Mouse (Mus musculus): ENCODE measurements around the gene Stk32c. TPM values are rescaled to one million over a fixed set of nuclear protein-coding genes. Genes with fewer than 3 reads are reported as not detected.

Gene Stk32c
- total RNA-seq, 1 experiment = 0.89 TPM

GRCm38 (mm10) chr7:139252986-139253385 lies 39.9 kb upstream of the Stk32c start:
- Histone ChIP-seq H3K9me3 (ENCODE audit: control insufficient read depth, insufficient read depth, low read depth, low read length) (no peaks in the 10 kb centered on the region), H3K9ac (ENCODE audit: insufficient read depth, low read depth, low read length, poor library complexity, severe bottlenecking) (no peak overlapping the region), H3K27ac (ENCODE audit: insufficient read depth, low read depth, low read length, poor library complexity, severe bottlenecking) (no peak overlapping the region), H3K36me3 (ENCODE audit: control insufficient read depth, insufficient read depth, low read length, poor library complexity, severe bottlenecking) (peaks cover 20% of the 10 kb centered on the region), H3K4me3 (ENCODE audit: insufficient read depth in 1 of 2, low read depth in 1 of 2, low read length in 2 of 2, poor library complexity in 1 of 2, severe bottlenecking in 1 of 2) (no peak overlapping the region), H3K4me1 (ENCODE audit: control insufficient read depth in 2 of 2, insufficient read depth in 2 of 2, low read length in 2 of 2, poor library complexity in 1 of 2) (peaks cover 0 to 50% of the 10 kb centered on the region in 2 experiments; a peak in 2 of 4 replicates)
- no peak for DNase-seq (ENCODE audit: low read depth, low spot score)
- TF ChIP-seq ZNF384 (IDR thresholded peaks at IDR 0.05; ENCODE audit: low read depth, low read length) (no peak), CHD2 (IDR thresholded peaks at IDR 0.05; ENCODE audit: low read depth, low read length) (no peak), MAFK (IDR thresholded peaks at IDR 0.05; ENCODE audit: insufficient read depth, low read depth, low read length) (no peak)
- in situ Hi-C loops (cut with MboI; ENCODE audit: low sequenced_read_pairs in 2 of 2, unreplicated experiment in 2 of 2) = no loop called here

- H3K27ac ChIP-seq (ENCODE audit: insufficient read depth, low read depth, low read length, poor library complexity, severe bottlenecking) = no peak overlapping the region
- H3K4me1 ChIP-seq (ENCODE audit: control insufficient read depth in 2 of 2, insufficient read depth in 2 of 2, low read length in 2 of 2, poor library complexity in 1 of 2) = peaks cover 0 to 46% of the 10 kb centered on the region in 2 experiments; a peak in 2 of 4 replicates
- no peak overlapping the region for H3K4me3 ChIP-seq (ENCODE audit: insufficient read depth in 1 of 2, low read depth in 1 of 2, low read length in 2 of 2, poor library complexity in 1 of 2, severe bottlenecking in 1 of 2)
- TF ChIP-seq MAFK (IDR thresholded peaks at IDR 0.05; ENCODE audit: insufficient read depth, low read depth, low read length) = no peak
- TF ChIP-seq CHD2 (IDR thresholded peaks at IDR 0.05; ENCODE audit: low read depth, low read length) = no peak
- no peak for TF ChIP-seq ZNF384 (IDR thresholded peaks at IDR 0.05; ENCODE audit: low read depth, low read length)
- in situ Hi-C loops (cut with MboI; ENCODE audit: low sequenced_read_pairs in 2 of 2, unreplicated experiment in 2 of 2) = no loop called here
- no peak for DNase-seq (ENCODE audit: low read depth, low spot score)
- no peak overlapping the region for H3K9ac ChIP-seq (ENCODE audit: insufficient read depth, low read depth, low read length, poor library complexity, severe bottlenecking)
- no peaks in the 10 kb centered on the region for H3K9me3 ChIP-seq (ENCODE audit: control insufficient read depth, insufficient read depth, low read depth, low read length)
- H3K36me3 ChIP-seq (ENCODE audit: control insufficient read depth, insufficient read depth, low read length, poor library complexity, severe bottlenecking) = peaks cover 20% of the 10 kb centered on the region
Measured at GRCm38 (mm10) chr7:139252566-139252965, 39.5 kb upstream of the Stk32c start.

GRCm38 (mm10) chr7:139251881-139252301 lies 38.8 kb upstream of the Stk32c start:
- in situ Hi-C loops (cut with MboI; ENCODE audit: low sequenced_read_pairs in 2 of 2, unreplicated experiment in 2 of 2) = no loop called here
- Histone ChIP-seq H3K36me3 (ENCODE audit: control insufficient read depth, insufficient read depth, low read length, poor library complexity, severe bottlenecking) (peaks cover 19% of the 10 kb centered on the region), H3K4me3 (ENCODE audit: insufficient read depth in 1 of 2, low read depth in 1 of 2, low read length in 2 of 2, poor library complexity in 1 of 2, severe bottlenecking in 1 of 2) (no peak overlapping the region), H3K4me1 (ENCODE audit: control insufficient read depth in 2 of 2, insufficient read depth in 2 of 2, low read length in 2 of 2, poor library complexity in 1 of 2) (peaks cover 0 to 44% of the 10 kb centered on the region in 2 experiments; a peak in 2 of 4 replicates), H3K9ac (ENCODE audit: insufficient read depth, low read depth, low read length, poor library complexity, severe bottlenecking) (no peak overlapping the region), H3K27ac (ENCODE audit: insufficient read depth, low read depth, low read length, poor library complexity, severe bottlenecking) (no peak overlapping the region), H3K9me3 (ENCODE audit: control insufficient read depth, insufficient read depth, low read depth, low read length) (no peaks in the 10 kb centered on the region)
- TF ChIP-seq CHD2 (IDR thresholded peaks at IDR 0.05; ENCODE audit: low read depth, low read length) (no peak), MAFK (IDR thresholded peaks at IDR 0.05; ENCODE audit: insufficient read depth, low read depth, low read length) (no peak), HCFC1 (IDR thresholded peaks at IDR 0.05; ENCODE audit: borderline replicate concordance, insufficient read depth, low read length) (no peak), ZC3H11A (IDR thresholded peaks at IDR 0.05; ENCODE audit: borderline replicate concordance, low read depth, low read length) (no peak), ZNF384 (IDR thresholded peaks at IDR 0.05; ENCODE audit: low read depth, low read length) (no peak)
- DNase-seq (ENCODE audit: low read depth, low spot score) = no peak

DNA sequence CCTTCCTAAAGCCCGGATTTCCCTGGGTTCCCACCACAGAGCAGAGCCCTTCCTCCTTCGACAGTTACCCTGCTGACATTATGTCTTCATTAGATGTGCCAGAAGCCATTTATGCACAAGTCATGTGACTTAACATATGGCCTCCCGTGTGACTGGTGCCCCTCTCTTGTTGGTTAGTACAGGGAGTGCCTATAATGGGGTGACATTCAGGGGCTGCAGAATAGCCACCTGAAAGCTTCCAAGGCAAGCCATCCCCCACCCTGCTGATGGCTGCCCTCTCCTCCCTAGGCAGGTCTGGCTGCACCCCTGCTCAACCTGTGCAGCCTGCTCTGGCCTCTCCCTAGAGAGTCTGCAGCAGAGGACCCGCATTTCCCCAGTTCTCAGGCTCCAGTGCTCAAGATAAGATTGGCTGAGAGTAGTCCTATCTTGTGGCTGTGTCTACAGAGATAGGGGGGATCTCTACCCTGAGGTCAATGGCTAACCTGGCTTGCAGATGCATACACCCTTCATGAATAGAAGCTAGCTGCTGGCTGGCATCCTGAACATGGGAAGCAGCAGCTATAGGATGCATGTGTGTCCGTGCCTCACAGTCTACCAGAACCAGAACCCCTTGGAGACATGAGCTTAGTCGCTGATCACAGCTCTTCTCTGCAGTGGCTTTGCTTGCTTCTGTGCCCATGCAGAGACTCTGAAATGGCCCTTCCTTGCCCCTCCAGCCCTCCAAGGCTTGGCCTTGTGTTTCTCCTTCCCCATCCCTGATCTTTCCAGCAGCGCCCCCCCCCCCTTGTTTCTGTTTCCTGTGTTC lies 36.5 kb upstream of the Stk32c start:
- TF ChIP-seq ZNF384 (IDR thresholded peaks at IDR 0.05; ENCODE audit: low read depth, low read length) (no peak), ZC3H11A (IDR thresholded peaks at IDR 0.05; ENCODE audit: borderline replicate concordance, low read depth, low read length) (no peak), MAFK (IDR thresholded peaks at IDR 0.05; ENCODE audit: insufficient read depth, low read depth, low read length) (no peak), CHD2 (IDR thresholded peaks at IDR 0.05; ENCODE audit: low read depth, low read length) (no peak), HCFC1 (IDR thresholded peaks at IDR 0.05; ENCODE audit: borderline replicate concordance, insufficient read depth, low read length) (no peak)
- H3K4me3 ChIP-seq (ENCODE audit: insufficient read depth in 1 of 2, low read depth in 1 of 2, low read length in 2 of 2, poor library complexity in 1 of 2, severe bottlenecking in 1 of 2) = peak overlapping the region; percentile 79 to 82; a peak in 2 of 4 replicates
- H3K9me3 ChIP-seq (ENCODE audit: control insufficient read depth, insufficient read depth, low read depth, low read length) = no peaks in the 10 kb centered on the region
- H3K4me1 ChIP-seq (ENCODE audit: control insufficient read depth in 2 of 2, insufficient read depth in 2 of 2, low read length in 2 of 2, poor library complexity in 1 of 2) = peaks cover 0 to 45% of the 10 kb centered on the region in 2 experiments; a peak in 2 of 4 replicates
- peaks cover 2% of the 10 kb centered on the region; the same call in 1 of the 2 replicates for H3K36me3 ChIP-seq (ENCODE audit: control insufficient read depth, insufficient read depth, low read length, poor library complexity, severe bottlenecking)
- in situ Hi-C loops (cut with MboI; ENCODE audit: low sequenced_read_pairs in 2 of 2, unreplicated experiment in 2 of 2) = no loop called here
- no peak overlapping the region for H3K9ac ChIP-seq (ENCODE audit: insufficient read depth, low read depth, low read length, poor library complexity, severe bottlenecking)
- DNase-seq (ENCODE audit: low read depth, low spot score) = no peak
- H3K27ac ChIP-seq (ENCODE audit: insufficient read depth, low read depth, low read length, poor library complexity, severe bottlenecking) = no peak overlapping the region

Measured in ES-E14 (cell line).